Mouse (Mus musculus): ENCODE data around the gene E130311K13Rik.

DNA sequence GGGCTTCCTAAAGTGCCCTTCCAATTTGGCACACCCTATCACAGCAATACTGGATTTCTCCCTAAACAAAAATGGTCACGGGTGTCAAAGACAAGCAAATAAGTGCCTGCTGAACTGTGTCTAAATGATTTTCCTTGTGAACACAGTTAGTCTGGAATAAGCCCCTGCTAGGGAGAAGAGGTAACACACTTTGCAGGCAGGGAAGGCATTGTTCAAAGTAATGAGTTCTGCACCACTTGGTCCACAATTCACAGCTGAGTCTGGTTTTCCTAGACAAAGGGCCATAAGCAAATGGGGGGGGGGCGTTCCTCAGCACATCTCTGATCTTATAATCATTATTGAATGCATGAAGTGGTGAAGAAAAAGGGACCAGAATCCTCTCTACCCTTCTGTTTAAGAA, 33.5 kb downstream of the E130311K13Rik start:
- TF ChIP-seq POLR2A (IDR thresholded peaks at IDR 0.05; ENCODE audit: control insufficient read depth, extremely low read depth, insufficient read depth, low read length, poor library complexity) (no peak), CTCF (IDR thresholded peaks at IDR 0.05; ENCODE audit: borderline replicate concordance, control insufficient read depth, extremely low read depth, insufficient read depth, low read length, poor library complexity) (no peak)
